Mouse (Mus musculus): ENCODE results near the gene Pp2d1. TPM values are rescaled to one million over a fixed set of nuclear protein-coding genes. Genes with fewer than 3 reads are reported as not detected.
"Not testable (repeated sequence)": the region's sequence is repeated elsewhere in the genome, so short reads cannot be mapped to it uniquely, and the experiment has no call there.

Gene Pp2d1
- polyA plus RNA-seq, 1 experiment from 2014 or later: 0.05 TPM

GRCm38 (mm10) chr17:53577754-53578153 lies 38.5 kb upstream of the Pp2d1 start:
- no peak for ATAC-seq (ENCODE audit: insufficient read depth)
- H3K9ac ChIP-seq: no peak overlapping the region
- no peaks in the 10 kb centered on the region for H3K9me3 ChIP-seq (replicated peaks)
- H3K36me3 ChIP-seq (replicated peaks): no peaks in the 10 kb centered on the region
- no peaks in the 10 kb centered on the region for H3K27me3 ChIP-seq
- WGBS (ENCODE audit: insufficient replicate concordance): 65% methylated on average over 5 of the region's 5 CpGs
- peaks cover 53% of the 10 kb centered on the region for H3K4me1 ChIP-seq (replicated peaks)
- no peak overlapping the region for H3K4me3 ChIP-seq (replicated peaks)
- H3K4me2 ChIP-seq: no peak overlapping the region
- no peak overlapping the region for H3K27ac ChIP-seq (replicated peaks)

GRCm38 (mm10) chr17:53577151-53577550 lies 37.9 kb upstream of the Pp2d1 start:
- ATAC-seq (ENCODE audit: insufficient read depth): no peak
- no peak overlapping the region for H3K27ac ChIP-seq (replicated peaks)
- peaks cover 53% of the 10 kb centered on the region for H3K4me1 ChIP-seq (replicated peaks)
- 0 out of 2 replicates have a peak overlapping the region, but pooled peaks have one; percentile 10 for H3K9ac ChIP-seq
- H3K4me2 ChIP-seq: no peak overlapping the region
- 72% methylated on average over 2 of the region's 2 CpGs for whole genome bisulfite sequencing (ENCODE audit: insufficient replicate concordance)
- no peaks in the 10 kb centered on the region for H3K27me3 ChIP-seq
- H3K36me3 ChIP-seq (replicated peaks): no peaks in the 10 kb centered on the region
- no peaks in the 10 kb centered on the region for H3K9me3 ChIP-seq (replicated peaks)
- H3K4me3 ChIP-seq (replicated peaks): no peak overlapping the region

GRCm38 (mm10) chr17:53573019-53573556 lies 33.8 kb upstream of the Pp2d1 start:
- no peak for ATAC-seq (ENCODE audit: insufficient read depth)
- no peak overlapping the region for H3K4me2 ChIP-seq
- 36% methylated on average over 4 of the region's 4 CpGs for WGBS (ENCODE audit: insufficient replicate concordance)
- no peaks in the 10 kb centered on the region for H3K27me3 ChIP-seq
- no peaks in the 10 kb centered on the region for H3K36me3 ChIP-seq (replicated peaks)
- H3K4me3 ChIP-seq (replicated peaks): no peak overlapping the region
- peak overlapping the region; percentile 48 for H3K27ac ChIP-seq (replicated peaks)
- H3K9ac ChIP-seq: no peak overlapping the region
- no peaks in the 10 kb centered on the region for H3K9me3 ChIP-seq (replicated peaks)
- H3K4me1 ChIP-seq (replicated peaks): peaks cover 65% of the 10 kb centered on the region

GRCm38 (mm10) chr17:53570932-53571331 lies 31.7 kb upstream of the Pp2d1 start:
- Histone ChIP-seq H3K9ac (peak overlapping the region; percentile 47), H3K4me1 (replicated peaks) (peaks cover 61% of the 10 kb centered on the region), H3K27ac (replicated peaks) (peak overlapping the region; percentile 95), H3K4me2 (peak overlapping the region; percentile 97)
- H3K27me3 ChIP-seq; H3K9me3 ChIP-seq (replicated peaks); ATAC-seq (ENCODE audit: insufficient read depth); H3K36me3 ChIP-seq (replicated peaks); H3K4me3 ChIP-seq (replicated peaks): not testable (repeated sequence)
- 72% methylated on average over 5 of the region's 5 CpGs for WGBS (ENCODE audit: insufficient replicate concordance)

- peak overlapping the region; percentile 92 for H3K4me3 ChIP-seq (replicated peaks)
- no peaks in the 10 kb centered on the region for H3K36me3 ChIP-seq (replicated peaks)
- no peak for ATAC-seq (ENCODE audit: insufficient read depth)
- WGBS (ENCODE audit: insufficient replicate concordance): 3% methylated on average over 10 of the region's 10 CpGs
- H3K9ac ChIP-seq: peak overlapping the region; percentile 47
- H3K9me3 ChIP-seq (replicated peaks): no peaks in the 10 kb centered on the region
- H3K4me2 ChIP-seq: peak overlapping the region; percentile 97
- peak overlapping the region; percentile 95 for H3K27ac ChIP-seq (replicated peaks)
- peaks cover 64% of the 10 kb centered on the region for H3K4me1 ChIP-seq (replicated peaks)
- no peaks in the 10 kb centered on the region for H3K27me3 ChIP-seq
These were observed 31.2 kb upstream of the Pp2d1 start for GRCm38 (mm10) chr17:53570361-53570875.

- Histone ChIP-seq H3K36me3 (replicated peaks) (no peaks in the 10 kb centered on the region), H3K27me3 (no peaks in the 10 kb centered on the region), H3K9me3 (replicated peaks) (no peaks in the 10 kb centered on the region), H3K27ac (replicated peaks) (peak overlapping the region; percentile 95), H3K4me1 (replicated peaks) (peaks cover 64% of the 10 kb centered on the region), H3K4me3 (replicated peaks) (peak overlapping the region; percentile 92), H3K4me2 (peak overlapping the region; percentile 97), H3K9ac (peak overlapping the region; percentile 47)
- no peak for ATAC-seq (ENCODE audit: insufficient read depth)
- 6% methylated on average over 6 of the region's 6 CpGs for WGBS (ENCODE audit: insufficient replicate concordance)
These were observed 30.6 kb upstream of the Pp2d1 start for GRCm38 (mm10) chr17:53569829-53570228.

GRCm38 (mm10) chr17:53568734-53569386 lies 29.6 kb upstream of the Pp2d1 start:
- no peaks in the 10 kb centered on the region for H3K27me3 ChIP-seq
- H3K27ac ChIP-seq (replicated peaks): peak overlapping the region; percentile 95
- H3K4me2 ChIP-seq: peak overlapping the region; percentile 97
- no peaks in the 10 kb centered on the region for H3K9me3 ChIP-seq (replicated peaks)
- ATAC-seq (ENCODE audit: insufficient read depth): no peak
- peak overlapping the region; percentile 92 for H3K4me3 ChIP-seq (replicated peaks)
- H3K4me1 ChIP-seq (replicated peaks): peaks cover 58% of the 10 kb centered on the region
- 25% methylated on average over 8 of the region's 8 CpGs for WGBS (ENCODE audit: insufficient replicate concordance)
- H3K9ac ChIP-seq: peak overlapping the region; percentile 92
- H3K36me3 ChIP-seq (replicated peaks): no peaks in the 10 kb centered on the region

GRCm38 (mm10) chr17:53568118-53568517 lies 28.9 kb upstream of the Pp2d1 start:
- WGBS (ENCODE audit: insufficient replicate concordance): under 1% methylated on average over 15 of the region's 15 CpGs
- ATAC-seq (ENCODE audit: insufficient read depth): peak; percentile 83
- peaks cover 54% of the 10 kb centered on the region for H3K4me1 ChIP-seq (replicated peaks)

GRCm38 (mm10) chr17:53567346-53568101 lies 28.3 kb upstream of the Pp2d1 start:
- no peaks in the 10 kb centered on the region for H3K36me3 ChIP-seq (replicated peaks)
- peak overlapping the region; percentile 92 for H3K4me3 ChIP-seq (replicated peaks)
- H3K4me1 ChIP-seq (replicated peaks): peaks cover 49% of the 10 kb centered on the region
- H3K27me3 ChIP-seq: no peaks in the 10 kb centered on the region
- peak; percentile 59 for ATAC-seq (ENCODE audit: insufficient read depth)
- no peaks in the 10 kb centered on the region for H3K9me3 ChIP-seq (replicated peaks)
- under 1% methylated on average over 66 of the region's 67 CpGs for WGBS (ENCODE audit: insufficient replicate concordance)
- peak overlapping the region; percentile 92 for H3K9ac ChIP-seq
- H3K4me2 ChIP-seq: peak overlapping the region; percentile 97
- peak overlapping the region; percentile 95 for H3K27ac ChIP-seq (replicated peaks)

More at GRCm38 (mm10) chr17:53568118-53568517, 28.9 kb upstream of the Pp2d1 start:
- Histone ChIP-seq H3K36me3 (replicated peaks) (no peaks in the 10 kb centered on the region), H3K4me3 (replicated peaks) (peak overlapping the region; percentile 92), H3K27me3 (no peaks in the 10 kb centered on the region), H3K27ac (replicated peaks) (peak overlapping the region; percentile 95), H3K9me3 (replicated peaks) (no peaks in the 10 kb centered on the region), H3K4me2 (peak overlapping the region; percentile 97), H3K9ac (peak overlapping the region; percentile 92)

GRCm38 (mm10) chr17:53566919-53567345 lies 27.7 kb upstream of the Pp2d1 start:
- Histone ChIP-seq H3K4me1 (replicated peaks) (peaks cover 43% of the 10 kb centered on the region), H3K27me3 (no peaks in the 10 kb centered on the region), H3K4me3 (replicated peaks) (peak overlapping the region; percentile 92), H3K27ac (replicated peaks) (peak overlapping the region; percentile 95), H3K36me3 (replicated peaks) (no peaks in the 10 kb centered on the region), H3K4me2 (peak overlapping the region; percentile 97), H3K9me3 (replicated peaks) (no peaks in the 10 kb centered on the region), H3K9ac (peak overlapping the region; percentile 92)
- WGBS (ENCODE audit: insufficient replicate concordance): 0% methylated on average over 38 of the region's 51 CpGs
- ATAC-seq (ENCODE audit: insufficient read depth): peak; percentile 68

Data from liver, embryonic 15.5 days (tissue).